Mouse (Mus musculus): ENCODE measurements around the gene Stfa2. TPM values are rescaled to one million over a fixed set of nuclear protein-coding genes. Genes with fewer than 3 reads are reported as not detected.
"Not testable (repeated sequence)": the region's sequence is repeated elsewhere in the genome, so short reads cannot be mapped to it uniquely, and the experiment has no call there.

Gene Stfa2
- polyA plus RNA-seq (2012; rRNA removed) = not detected in 2 replicates

DNA sequence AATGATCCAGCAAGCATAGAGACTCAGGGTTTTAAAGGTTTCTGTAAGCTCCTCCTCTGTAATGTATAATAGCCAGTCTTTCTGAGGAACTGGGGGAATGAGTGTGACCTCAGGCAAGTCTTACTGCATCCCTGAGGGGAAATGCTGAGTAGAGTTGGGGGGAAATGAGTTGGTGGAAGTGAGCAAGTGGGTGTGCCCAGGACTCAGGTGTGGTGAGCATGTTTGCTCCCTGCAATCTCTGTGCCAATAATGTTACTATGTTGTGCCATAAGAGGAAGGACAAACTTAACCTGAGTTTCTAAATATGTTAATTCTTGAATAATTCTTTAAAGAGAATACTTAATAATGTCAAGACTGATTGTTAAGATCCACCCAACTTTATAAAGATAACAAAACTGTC is at the start of gene Stfa2:
TSS of gene Stfa2 (minus strand) at position 101 of the 400 bp plus-strand sequence.
- H3K27me3 ChIP-seq (ENCODE audit: control insufficient read depth, insufficient read depth, low read length) = no peaks in the 10 kb centered on the region
- H3K4me3 ChIP-seq (replicated peaks; ENCODE audit: insufficient read depth, low read depth, low read length) = no peak within 1 kb of the TSS
- no peak within 1 kb of the TSS for H3K27ac ChIP-seq (ENCODE audit: insufficient read depth, low read length)
- TF ChIP-seq POLR2A (IDR thresholded peaks at IDR 0.05; ENCODE audit: borderline replicate concordance, insufficient read depth, low read length) (no peak), CTCF (IDR thresholded peaks at IDR 0.05; ENCODE audit: borderline replicate concordance, insufficient read depth, low read depth, low read length) (no peak)
- no peak for DNase-seq
- no peaks in the 10 kb centered on the region for H3K4me1 ChIP-seq (ENCODE audit: control insufficient read depth, insufficient read depth, low read length)

DNA sequence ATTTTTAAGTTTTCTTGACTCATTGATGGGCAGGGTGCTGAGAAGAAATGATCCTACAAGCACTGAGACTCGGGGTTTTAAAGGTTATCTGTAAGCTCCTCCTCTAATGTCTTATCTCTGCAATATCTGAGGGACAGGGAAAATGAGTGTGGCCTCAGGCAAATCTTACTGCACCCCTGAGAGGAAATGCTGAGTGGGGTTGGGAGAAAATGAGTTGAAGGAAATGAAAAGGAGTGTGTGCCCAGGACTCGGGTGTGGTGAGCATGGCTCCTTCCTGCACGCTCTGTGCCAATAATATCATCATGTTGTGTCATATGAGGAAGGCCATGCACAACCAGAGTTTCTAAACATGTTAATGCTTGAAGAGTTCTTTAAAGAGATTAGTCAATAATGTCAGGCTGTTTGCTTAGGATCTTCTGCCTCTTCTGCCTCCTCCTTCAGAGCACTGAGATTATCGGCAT is 47.1 kb upstream of the Stfa2 start, which contains the start of gene Stfa3:
TSS of gene Stfa3 (minus strand) at position 51 of the 461 bp plus-strand sequence.
- no peaks in the 10 kb centered on the region for H3K27me3 ChIP-seq (ENCODE audit: control insufficient read depth, insufficient read depth, low read length)
- TF ChIP-seq POLR2A (IDR thresholded peaks at IDR 0.05; ENCODE audit: borderline replicate concordance, insufficient read depth, low read length) (no peak), CTCF (IDR thresholded peaks at IDR 0.05; ENCODE audit: borderline replicate concordance, insufficient read depth, low read depth, low read length) (no peak)
- no peaks in the 10 kb centered on the region for H3K4me1 ChIP-seq (ENCODE audit: control insufficient read depth, insufficient read depth, low read length)
- no peak within 1 kb of the TSS for H3K4me3 ChIP-seq (replicated peaks; ENCODE audit: insufficient read depth, low read depth, low read length)
- no peak for DNase-seq
- H3K27ac ChIP-seq (ENCODE audit: insufficient read depth, low read length) = no peak within 1 kb of the TSS
- WGBS = 85% methylated on average over 4 of the region's 4 CpGs

DNA sequence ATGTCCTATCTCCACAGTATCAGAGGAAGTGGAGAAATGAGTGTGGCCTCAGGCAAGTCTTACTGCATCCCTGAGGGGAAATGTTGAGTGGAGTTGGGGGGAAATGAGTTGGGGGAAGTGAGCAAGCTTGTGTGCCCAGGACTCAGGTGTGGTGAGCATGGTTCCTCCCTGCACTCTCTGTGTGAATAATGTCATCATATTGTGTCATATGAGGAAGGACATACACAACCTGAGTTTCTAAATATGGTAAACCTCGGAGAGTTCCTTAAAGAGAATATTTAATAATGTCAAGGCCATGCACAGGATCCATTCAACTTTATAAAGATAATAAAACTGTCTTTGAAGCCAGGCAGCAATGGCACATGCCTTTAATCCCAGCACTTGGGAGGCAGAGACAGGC is 12.7 kb upstream of the Stfa2 start:
- DNase-seq; H3K4me1 ChIP-seq (ENCODE audit: control insufficient read depth, insufficient read depth, low read length); H3K27ac ChIP-seq (ENCODE audit: insufficient read depth, low read length); H3K4me3 ChIP-seq (replicated peaks; ENCODE audit: insufficient read depth, low read depth, low read length); H3K27me3 ChIP-seq (ENCODE audit: control insufficient read depth, insufficient read depth, low read length): not testable (repeated sequence)
- WGBS = 91% methylated on average over 1 of the region's 1 CpGs

DNA sequence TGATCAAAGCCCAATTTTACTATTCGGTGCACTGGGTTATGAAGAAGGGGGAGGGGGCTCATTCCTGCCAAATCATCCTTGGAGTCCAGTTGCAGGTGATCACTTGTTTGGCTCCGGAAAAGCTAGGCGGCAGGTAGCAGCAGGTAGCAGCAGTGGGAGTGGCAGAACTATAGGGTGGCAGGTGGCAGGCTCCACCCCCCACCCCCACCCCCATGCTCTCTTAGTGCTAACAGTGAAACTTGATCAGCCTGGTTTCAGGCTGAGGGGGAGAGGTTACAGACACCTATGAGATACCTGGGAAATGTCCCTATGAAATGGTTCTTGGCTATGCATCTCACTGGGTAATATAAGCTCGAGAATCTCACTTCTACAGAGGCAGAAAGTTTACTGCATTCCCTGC is 19.2 kb downstream of the Stfa2 start:
- Histone ChIP-seq H3K4me3 (replicated peaks; ENCODE audit: insufficient read depth, low read depth, low read length) (no peak overlapping the region), H3K27ac (ENCODE audit: insufficient read depth, low read length) (no peak overlapping the region), H3K27me3 (ENCODE audit: control insufficient read depth, insufficient read depth, low read length) (no peaks in the 10 kb centered on the region), H3K4me1 (ENCODE audit: control insufficient read depth, insufficient read depth, low read length) (no peaks in the 10 kb centered on the region)
- DNase-seq = no peak
- WGBS = 24% methylated on average over 4 of the region's 4 CpGs
- TF ChIP-seq CTCF (IDR thresholded peaks at IDR 0.05; ENCODE audit: borderline replicate concordance, insufficient read depth, low read depth, low read length) (no peak), POLR2A (IDR thresholded peaks at IDR 0.05; ENCODE audit: borderline replicate concordance, insufficient read depth, low read length) (no peak)

DNA sequence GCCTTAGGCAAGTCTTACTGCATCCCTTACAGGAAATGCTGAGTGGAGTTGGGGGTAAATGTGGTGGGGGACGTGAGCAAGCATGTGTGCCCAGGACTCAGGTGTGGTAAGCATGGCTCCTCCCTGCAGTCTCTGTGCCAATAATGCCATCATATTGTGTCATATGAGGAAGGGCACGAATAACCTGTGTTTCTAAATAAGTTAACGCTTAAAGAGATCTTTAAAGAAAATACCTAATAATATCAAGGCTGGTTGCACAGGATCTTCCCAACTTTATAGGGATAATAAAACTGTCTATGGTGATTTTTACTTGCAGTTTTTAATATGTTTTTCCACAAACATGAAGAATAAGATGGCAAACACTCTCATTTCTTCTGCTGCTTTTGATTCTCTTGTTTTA is 40.6 kb downstream of the Stfa2 start, which contains the start of gene BC100530:
TSS of gene BC100530 (minus strand) at position 101 of the 400 bp plus-strand sequence.
- WGBS = 81% methylated on average over 3 of the region's 3 CpGs
- not testable (repeated sequence) for H3K4me3 ChIP-seq (replicated peaks; ENCODE audit: insufficient read depth, low read depth, low read length); H3K27ac ChIP-seq (ENCODE audit: insufficient read depth, low read length); H3K27me3 ChIP-seq (ENCODE audit: control insufficient read depth, insufficient read depth, low read length); DNase-seq; H3K4me1 ChIP-seq (ENCODE audit: control insufficient read depth, insufficient read depth, low read length)

Other genes with a start within 250 kb of the Stfa2 start
- not detected in 2 replicates for gene Gm5483, start 224.2 kb downstream of the Stfa2 start, polyA plus RNA-seq (2012; rRNA removed)
- not detected in 2 replicates for gene Gm5416, start 198.1 kb downstream of the Stfa2 start, polyA plus RNA-seq (2012; rRNA removed)
- not detected in 2 replicates for gene 2010005H15Rik, start 187.0 kb downstream of the Stfa2 start, polyA plus RNA-seq (2012; rRNA removed)
- gene Stfa1, start 131.5 kb downstream of the Stfa2 start, polyA plus RNA-seq (2012; rRNA removed) = not detected in 2 replicates
- gene BC117090, start 74.1 kb downstream of the Stfa2 start, polyA plus RNA-seq (2012; rRNA removed) = not detected in 2 replicates
- not detected in 2 replicates for gene BC100530, start 40.7 kb downstream of the Stfa2 start, polyA plus RNA-seq (2012; rRNA removed)
- not detected in 2 replicates for gene Stfa3, start 46.9 kb upstream of the Stfa2 start, polyA plus RNA-seq (2012; rRNA removed)
- 0.05 and 0.33 TPM in 2 replicates for gene Casr, start 153.7 kb upstream of the Stfa2 start, polyA plus RNA-seq (2012; rRNA removed)

Measured in cerebellum, adult 2 months (tissue).